Mouse (Mus musculus) forebrain, embryonic 16.5 days (tissue): ENCODE data around the gene Tnni2. TPM values are rescaled to one million over a fixed set of nuclear protein-coding genes. Genes with fewer than 3 reads are reported as not detected.

Experiments
- ATAC-seq: fragments of 200-750 bp; cut with Nextera tagmentation; 2 replicates; pipeline ENCODE4 v1.8.0; 2017; ENCODE audit warnings: mild to moderate bottlenecking, moderate library complexity
- H3K27ac ChIP-seq: fragments of 300-500 bp; sonication (generic); 2 replicates; pipeline ENCODE4 v1.5.1; 2014; ENCODE audit warnings: low read length, control low read depth
- H3K27me3 ChIP-seq: fragments of 300-500 bp; sonication (generic); replicated peaks from 2 replicates; pipeline ENCODE4 v1.6.1; 2014; ENCODE audit warnings: low read length; ENCODE audit not compliant: control insufficient read depth, insufficient read depth
- H3K36me3 ChIP-seq: fragments of 300-500 bp; sonication (generic); 2 replicates; pipeline ENCODE4 v1.6.1; 2014; ENCODE audit not compliant: control insufficient read depth, insufficient read depth
- H3K4me1 ChIP-seq: fragments of 300-500 bp; sonication (generic); replicated peaks from 2 replicates; pipeline ENCODE4 v1.6.1; 2014; ENCODE audit warnings: low read length; ENCODE audit not compliant: control insufficient read depth, insufficient read depth
- H3K4me2 ChIP-seq: fragments of 300-500 bp; sonication (generic); 2 replicates; pipeline ENCODE4 v1.6.1; 2014; ENCODE audit warnings: mild to moderate bottlenecking, low read length, control low read depth
- H3K4me3 ChIP-seq: fragments of 300-500 bp; sonication (generic); replicated peaks from 2 replicates; pipeline ENCODE4 v1.5.1; 2014; ENCODE audit warnings: mild to moderate bottlenecking, low read length, control low read depth
- H3K9ac ChIP-seq: fragments of 300-500 bp; sonication (generic); replicated peaks from 2 replicates; pipeline ENCODE4 v1.6.1; 2014; ENCODE audit warnings: low read depth, low read length, control low read depth
- H3K9me3 ChIP-seq: fragments of 300-500 bp; sonication (generic); 2 replicates; pipeline ENCODE4 v1.6.1; 2016; ENCODE audit warnings: low read length; ENCODE audit not compliant: control insufficient read depth
- WGBS: fragments of 180-500 bp; shearing (Covaris S2); extraction: QIAGEN DNeasy Blood & Tissue Kit; methylation state at CpG from one replicate; pipeline ENCODE4 v1.1.7; 2014; 5-methylcytosine and 5-hydroxymethylcytosine counted together
- polyA plus RNA-seq: library from polyadenylated mRNA; unstranded; fragments of >200 nt; fragmentation: Nextera tagmentation; extraction: Ambion mirVana; gene quantifications from 2 replicates; pipeline ENCODE4 v1.2.1, GENCODE M21; 2015

Gene Tnni2
- polyA plus RNA-seq, 1 experiment from 2014 or later: not detected

GRCm38 (mm10) chr7:142461446-142461845 is 19.8 kb downstream of the Tnni2 start:
- Histone ChIP-seq H3K4me2 (no peak overlapping the region), H3K27me3 (no peaks in the 10 kb centered on the region), H3K4me1 (peaks cover 11% of the 10 kb centered on the region), H3K4me3 (no peak overlapping the region), H3K36me3 (no peaks in the 10 kb centered on the region), H3K9me3 (no peaks in the 10 kb centered on the region), H3K27ac (no peak overlapping the region), H3K9ac (no peak overlapping the region)
- no peak for ATAC-seq
- 98% methylated on average over 2 of the region's 2 CpGs for WGBS

GRCm38 (mm10) chr7:142462190-142462589 is 20.6 kb downstream of the Tnni2 start:
- H3K4me2 ChIP-seq: no peak overlapping the region
- no peak overlapping the region for H3K9ac ChIP-seq
- WGBS: 87% methylated on average over 6 of the region's 6 CpGs
- H3K4me3 ChIP-seq: no peak overlapping the region
- H3K4me1 ChIP-seq: peaks cover 7% of the 10 kb centered on the region
- no peaks in the 10 kb centered on the region for H3K27me3 ChIP-seq
- ATAC-seq: no peak
- no peak overlapping the region for H3K27ac ChIP-seq
- no peaks in the 10 kb centered on the region for H3K36me3 ChIP-seq
- no peaks in the 10 kb centered on the region for H3K9me3 ChIP-seq

GRCm38 (mm10) chr7:142462594-142463078 is 21.0 kb downstream of the Tnni2 start:
- ATAC-seq: no peak
- Histone ChIP-seq H3K4me3 (no peak overlapping the region), H3K9ac (no peak overlapping the region), H3K4me1 (peaks cover 3% of the 10 kb centered on the region), H3K27me3 (no peaks in the 10 kb centered on the region), H3K4me2 (no peak overlapping the region), H3K36me3 (no peaks in the 10 kb centered on the region), H3K27ac (no peak overlapping the region), H3K9me3 (no peaks in the 10 kb centered on the region)
- WGBS: 72% methylated on average over 4 of the region's 4 CpGs

- Histone ChIP-seq H3K27ac (no peak overlapping the region), H3K4me1 (peaks cover 12% of the 10 kb centered on the region), H3K27me3 (no peaks in the 10 kb centered on the region), H3K4me2 (no peak overlapping the region), H3K4me3 (no peak overlapping the region), H3K9me3 (no peaks in the 10 kb centered on the region), H3K36me3 (no peaks in the 10 kb centered on the region), H3K9ac (no peak overlapping the region)
- no peak for ATAC-seq
- WGBS: 86% methylated on average over 7 of the region's 7 CpGs
Measured at GRCm38 (mm10) chr7:142470171-142470691, 28.6 kb downstream of the Tnni2 start.

GRCm38 (mm10) chr7:142470808-142471413 is 29.3 kb downstream of the Tnni2 start:
- ATAC-seq: no peak
- WGBS: 34% methylated on average over 4 of the region's 4 CpGs

GRCm38 (mm10) chr7:142471414-142471861 is 29.8 kb downstream of the Tnni2 start:
- no peak overlapping the region for H3K4me2 ChIP-seq
- no peak for ATAC-seq
- no peaks in the 10 kb centered on the region for H3K27me3 ChIP-seq
- no peaks in the 10 kb centered on the region for H3K36me3 ChIP-seq
- H3K27ac ChIP-seq: no peak overlapping the region
- peaks cover 12% of the 10 kb centered on the region for H3K4me1 ChIP-seq
- H3K9ac ChIP-seq: no peak overlapping the region
- H3K4me3 ChIP-seq: no peak overlapping the region
- no peaks in the 10 kb centered on the region for H3K9me3 ChIP-seq
- 42% methylated on average over 6 of the region's 6 CpGs for WGBS

More at GRCm38 (mm10) chr7:142470808-142471413, 29.3 kb downstream of the Tnni2 start:
- H3K27me3 ChIP-seq: no peaks in the 10 kb centered on the region
- H3K9me3 ChIP-seq: no peaks in the 10 kb centered on the region
- peaks cover 12% of the 10 kb centered on the region for H3K4me1 ChIP-seq
- no peak overlapping the region for H3K4me2 ChIP-seq
- no peaks in the 10 kb centered on the region for H3K36me3 ChIP-seq
- H3K27ac ChIP-seq: no peak overlapping the region
- H3K4me3 ChIP-seq: no peak overlapping the region
- no peak overlapping the region for H3K9ac ChIP-seq

GRCm38 (mm10) chr7:142471884-142472570 is 30.4 kb downstream of the Tnni2 start:
- H3K27me3 ChIP-seq: no peaks in the 10 kb centered on the region
- ATAC-seq: no peak
- WGBS: 40% methylated on average over 15 of the region's 15 CpGs
- no peaks in the 10 kb centered on the region for H3K36me3 ChIP-seq
- H3K4me3 ChIP-seq: no peak overlapping the region
- H3K27ac ChIP-seq: no peak overlapping the region
- H3K4me1 ChIP-seq: peaks cover 12% of the 10 kb centered on the region
- no peak overlapping the region for H3K4me2 ChIP-seq
- peak overlapping the region; percentile 22; the same call in 1 of the 2 replicates for H3K9ac ChIP-seq
- no peaks in the 10 kb centered on the region for H3K9me3 ChIP-seq

GRCm38 (mm10) chr7:142472936-142473335 is 31.3 kb downstream of the Tnni2 start:
- Histone ChIP-seq H3K27ac (no peak overlapping the region), H3K4me2 (no peak overlapping the region), H3K4me3 (no peak overlapping the region), H3K36me3 (no peaks in the 10 kb centered on the region), H3K27me3 (no peaks in the 10 kb centered on the region), H3K9me3 (no peaks in the 10 kb centered on the region), H3K4me1 (peaks cover 12% of the 10 kb centered on the region), H3K9ac (no peak overlapping the region)
- 93% methylated on average over 4 of the region's 4 CpGs for WGBS
- no peak for ATAC-seq

GRCm38 (mm10) chr7:142473476-142473875 is 31.9 kb downstream of the Tnni2 start:
- peaks cover 12% of the 10 kb centered on the region for H3K4me1 ChIP-seq
- H3K4me2 ChIP-seq: no peak overlapping the region
- no peak overlapping the region for H3K4me3 ChIP-seq
- no peaks in the 10 kb centered on the region for H3K36me3 ChIP-seq
- H3K9me3 ChIP-seq: no peaks in the 10 kb centered on the region
- H3K27me3 ChIP-seq: no peaks in the 10 kb centered on the region
- WGBS: 92% methylated on average over 2 of the region's 2 CpGs
- H3K27ac ChIP-seq: no peak overlapping the region
- ATAC-seq: no peak
- no peak overlapping the region for H3K9ac ChIP-seq
